9 mouse cellular contexts compared by ENCODE assay signal in the genomic region with DNA sequence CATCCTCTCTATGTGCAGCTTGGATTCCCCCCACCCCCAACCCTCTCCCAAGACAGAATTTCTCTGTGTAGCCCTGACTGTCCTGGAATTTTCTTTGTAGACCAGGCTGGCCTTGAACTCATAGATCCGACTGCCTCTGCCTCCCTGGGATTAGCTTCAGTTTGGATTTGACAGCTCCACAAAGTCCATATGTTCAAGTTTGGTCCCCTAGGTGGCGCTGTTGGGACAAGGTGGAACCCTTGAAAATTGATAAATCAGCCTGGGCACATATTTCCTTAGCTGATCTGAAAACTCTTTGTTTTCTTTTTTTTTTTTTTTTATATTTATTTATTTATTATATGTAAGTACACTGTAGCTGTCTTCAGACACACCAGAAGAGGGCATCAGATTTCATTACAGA. TPM values are rescaled to one million over a fixed set of nuclear protein-coding genes. Genes with fewer than 3 reads are reported as not detected.
DNase-seq lines count a peak whose midpoint lies in the region; ATAC-seq lines count a peak whose summit lies in the region.
"Had no signal": no experiment of that assay in that cellular context is flagged by ENCODE, and none has a peak within 500 bp of the region (broad histone marks: within the 10 kb centered on the region; RNA-seq: fewer than 3 reads in every experiment).

No protein-coding gene starts in this region.

- no peaks in the 10 kb centered on the region; the same call in 1 of the 2 replicates for H3K9me3 ChIP-seq in heart, embryonic 12.5 days (replicated peaks)
- H3K9me3 ChIP-seq: embryonic facial prominence, embryonic 13.5 days had no signal

- intact Hi-C loops in heart, postnatal 10 days (cut with DNase I): no loop called here

- H3K27me3 ChIP-seq in heart, embryonic 12.5 days (replicated peaks): no peaks in the 10 kb centered on the region
- H3K27me3 ChIP-seq: embryonic facial prominence, embryonic 13.5 days had no signal

- H3K9ac ChIP-seq in heart, embryonic 12.5 days: no peak overlapping the region
- H3K9ac ChIP-seq: embryonic facial prominence, embryonic 13.5 days had no signal

- H3K27ac ChIP-seq in heart, embryonic 12.5 days (ENCODE audit: poor library complexity, severe bottlenecking): no peak overlapping the region
- H3K27ac ChIP-seq: embryonic facial prominence, embryonic 13.5 days had no signal

- H3K4me1 ChIP-seq in heart, embryonic 12.5 days (replicated peaks): no peaks in the 10 kb centered on the region
- H3K4me1 ChIP-seq: embryonic facial prominence, embryonic 13.5 days had no signal

- ATAC-seq in heart, embryonic 12.5 days (ENCODE audit: insufficient number of reproducible peaks, low FRiP score): no peak
- ATAC-seq in megakaryocyte progenitor cell, adult 5-6 weeks (replicated peaks; ENCODE audit: poor library complexity): peak; percentile 80

- H3K4me2 ChIP-seq in heart, embryonic 12.5 days: no peak overlapping the region
- H3K4me2 ChIP-seq: embryonic facial prominence, embryonic 13.5 days had no signal

- no peak overlapping the region for H3K4me3 ChIP-seq in heart, embryonic 12.5 days
- H3K4me3 ChIP-seq: embryonic facial prominence, embryonic 13.5 days had no signal

- H3K36me3 ChIP-seq in heart, embryonic 12.5 days: no peaks in the 10 kb centered on the region
- H3K36me3 ChIP-seq: embryonic facial prominence, embryonic 13.5 days had no signal

- peak; percentile 50 to 73 for DNase-seq in heart, postnatal 10 days
- peak; percentile 79 for DNase-seq in urinary bladder, postnatal 14 days (ENCODE audit: low spot score)
- no peak for DNase-seq in urinary bladder, postnatal 10 days (ENCODE audit: low spot score)
- DNase-seq in c-Kit-negative CD71-positive TER-119-positive erythroid progenitor cells, embryonic 14.5 days (ENCODE audit: low read depth, low spot score): peak; percentile 71
- peak; percentile 74 for DNase-seq in heart, postnatal 4 days
- DNase-seq in thymus, postnatal 4 days: peak; percentile 85

- 37% methylated on average over 2 of the region's 2 CpGs for WGBS in heart, embryonic 12.5 days

RNA-seq across cellular contexts. Expression of a gene that starts 16.8 kb away (rescaled TPM):
- 10 to 100 TPM; 19.4 to 22.3 TPM for total RNA-seq in heart, postnatal 10 days (2021)
- polyA plus RNA-seq in heart, embryonic 12.5 days (2016; fragmentation: Nextera tagmentation; extraction: Ambion mirVana): 8.3 and 11.5 TPM in 2 replicates
- total RNA-seq in heart, postnatal 4 days (2021): 10 to 100 TPM; 13.2 to 17.7 TPM
- total RNA-seq in megakaryocyte progenitor cell, adult 5-6 weeks (2015): 3.2 and 3.5 TPM in 2 replicates
- total RNA-seq in megakaryocyte progenitor cell, adult 5-6 weeks (2017): 2.5 and 5.2 TPM in 2 replicates

RNA-seq across cellular contexts. Expression of a gene that starts 32.6 kb away (rescaled TPM):
- total RNA-seq in heart, postnatal 10 days (2021): under 1 TPM in 1 of 2 experiments, not detected in 1; 0.12 TPM
- polyA plus RNA-seq in heart, embryonic 12.5 days (2016; fragmentation: Nextera tagmentation; extraction: Ambion mirVana): 22.9 and 26.7 TPM in 2 replicates
- total RNA-seq in heart, postnatal 4 days (2021): under 1 TPM; 0.21 to 0.32 TPM
- total RNA-seq in megakaryocyte progenitor cell, adult 5-6 weeks (2015): 25.4 and 48.3 TPM in 2 replicates
- 13.3 and 34.2 TPM in 2 replicates for total RNA-seq in megakaryocyte progenitor cell, adult 5-6 weeks (2017)

RNA-seq across cellular contexts. Expression of a gene that starts 37.9 kb away (rescaled TPM):
- 10 to 100 TPM; 30.0 to 30.9 TPM for total RNA-seq in heart, postnatal 10 days (2021)
- polyA plus RNA-seq in heart, embryonic 12.5 days (2016; fragmentation: Nextera tagmentation; extraction: Ambion mirVana): 127 TPM in 2 replicates
- 10 to 100 TPM; 42.8 to 43.2 TPM for total RNA-seq in heart, postnatal 4 days (2021)
- total RNA-seq in megakaryocyte progenitor cell, adult 5-6 weeks (2015): 37.3 and 44.8 TPM in 2 replicates
- 17.3 and 43.0 TPM in 2 replicates for total RNA-seq in megakaryocyte progenitor cell, adult 5-6 weeks (2017)

RNA-seq across cellular contexts. Expression of a gene that starts 48.7 kb away (rescaled TPM):
- 1 to 10 TPM; 5.1 to 7.7 TPM for total RNA-seq in heart, postnatal 10 days (2021)
- polyA plus RNA-seq in heart, embryonic 12.5 days (2016; fragmentation: Nextera tagmentation; extraction: Ambion mirVana): 330 and 331 TPM in 2 replicates
- 10 to 100 TPM; 15.2 to 16.2 TPM for total RNA-seq in heart, postnatal 4 days (2021)
- total RNA-seq in megakaryocyte progenitor cell, adult 5-6 weeks (2015): 7.7 and 11.5 TPM in 2 replicates
- 7.4 and 8.6 TPM in 2 replicates for total RNA-seq in megakaryocyte progenitor cell, adult 5-6 weeks (2017)

Comparison
In these comparisons a context has a peak if more than half of its experiments do, and no peak if none do; other contexts are left out.
1. RNA of a gene that starts 32.6 kb away (total RNA-seq): 13.3 to 48.3 TPM in megakaryocyte progenitor cell, adult 5-6 weeks; 0.21 to 0.32 TPM in heart, postnatal 4 days and 0.12 TPM in heart, postnatal 10 days; every median in the first group is over 10 times any median in the second.